Mouse (Mus musculus) layer of hippocampus, adult 18-20 months (tissue): ENCODE measurements around the gene Gabra5. TPM values are rescaled to one million over a fixed set of nuclear protein-coding genes. Genes with fewer than 3 reads are reported as not detected.

Source experiments
- DNase-seq, 2 experiments: peaks; one replicate each; pipeline ENCODE4 v3.0.0; 2022; ENCODE audit warnings: low spot score in 2 of 2
- long read RNA-seq: library from polyadenylated mRNA; stranded (forward); transcript quantifications from one replicate; pipeline ENCODE4 v2.0.0, GENCODE M21; 2021
- total RNA-seq, 2 experiments: library from RNA; stranded (reverse); gene quantifications; 2 replicates each; pipeline ENCODE4 v1.2.3; 2021

The Gabra5 gene
- total RNA-seq, result 100 to 1,000 TPM; 159 to 189 TPM
- long read RNA-seq, transcript Gabra5-201 (10 exons, 2,671 nt), result major isoform, 110 of 324 reads
- long read RNA-seq, transcript Gabra5-203 (10 exons, 2,224 nt), result minor isoform, 36 of 324 reads
- long read RNA-seq, transcript Gabra5-202 (11 exons, 2,607 nt), result minor isoform, 50 of 324 reads
- long read RNA-seq, partial matches to known transcripts, result 16 of 324 reads
- long read RNA-seq, other reads (novel, unspliced or antisense), result 112 of 324 reads

DNA sequence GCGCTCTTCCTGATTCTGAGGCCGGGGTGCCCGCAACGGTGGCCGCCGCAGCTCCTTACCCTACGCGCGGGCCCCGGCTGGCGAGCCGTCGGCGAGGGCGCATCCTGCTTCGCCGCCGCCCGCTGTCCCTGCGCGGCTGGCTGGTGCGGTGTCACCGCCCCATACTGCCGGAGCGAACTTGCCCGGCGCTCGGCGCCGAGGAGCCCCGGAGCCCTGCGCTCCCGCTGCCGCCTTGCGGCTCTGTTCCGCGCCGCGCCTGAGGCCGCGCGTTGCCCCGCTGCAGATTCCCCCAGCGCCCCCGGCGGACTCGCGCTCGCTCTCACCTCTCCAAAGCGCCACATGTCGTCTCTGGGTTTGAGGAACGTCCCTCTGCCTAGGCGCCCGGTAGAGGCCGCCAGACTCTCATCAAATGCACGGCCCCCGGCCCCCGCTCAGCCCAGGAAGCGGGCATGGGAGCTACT lies at the start of gene Gabra5:
Gene Gabra5, minus strand, starts transcription at position 379 of the 461 bp plus-strand sequence.
- peak; percentile 74 to 85 for DNase-seq

DNA sequence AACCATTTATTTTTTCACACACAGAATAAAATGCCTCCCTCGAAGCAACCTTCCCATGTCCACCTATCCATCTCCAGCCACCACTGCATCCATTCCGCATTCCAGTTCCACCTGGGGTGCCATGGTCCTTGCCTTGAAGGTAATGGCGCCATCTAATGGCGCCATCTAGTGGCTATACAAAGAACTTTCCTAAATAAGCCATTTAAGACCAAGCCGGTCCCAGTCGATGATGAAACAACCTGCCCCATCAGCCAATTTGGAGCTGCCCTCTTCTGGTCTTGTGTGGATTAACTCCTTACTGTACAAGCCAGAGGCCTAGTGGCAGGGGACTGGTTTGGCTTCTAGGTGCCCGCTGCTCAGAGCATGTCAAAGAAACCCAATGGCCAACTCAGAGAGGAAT lies 28.7 kb upstream of the Gabra5 start:
- peak in 1 of 2 experiments; percentile 11 for DNase-seq

DNA sequence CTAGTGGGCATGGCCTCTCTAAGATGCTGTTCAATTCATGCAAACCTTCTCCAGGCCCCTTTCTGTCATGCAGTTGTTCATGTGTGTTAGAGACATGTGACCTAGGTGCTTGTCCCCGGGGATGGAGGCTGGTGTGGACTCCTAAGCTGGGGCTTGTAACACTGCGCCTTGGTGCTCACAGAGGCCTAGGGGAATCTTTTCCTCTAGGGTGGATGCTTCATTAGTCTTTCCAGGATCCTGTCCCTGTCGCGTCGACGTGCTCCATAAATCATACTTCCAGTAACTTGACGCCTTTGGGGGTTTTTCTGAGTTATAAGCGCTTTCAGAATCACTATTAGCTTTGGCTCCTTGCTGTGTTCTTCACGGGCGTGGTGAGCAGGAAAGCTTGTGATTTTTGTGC lies 22.8 kb upstream of the Gabra5 start:
- DNase-seq, result no peak

DNA sequence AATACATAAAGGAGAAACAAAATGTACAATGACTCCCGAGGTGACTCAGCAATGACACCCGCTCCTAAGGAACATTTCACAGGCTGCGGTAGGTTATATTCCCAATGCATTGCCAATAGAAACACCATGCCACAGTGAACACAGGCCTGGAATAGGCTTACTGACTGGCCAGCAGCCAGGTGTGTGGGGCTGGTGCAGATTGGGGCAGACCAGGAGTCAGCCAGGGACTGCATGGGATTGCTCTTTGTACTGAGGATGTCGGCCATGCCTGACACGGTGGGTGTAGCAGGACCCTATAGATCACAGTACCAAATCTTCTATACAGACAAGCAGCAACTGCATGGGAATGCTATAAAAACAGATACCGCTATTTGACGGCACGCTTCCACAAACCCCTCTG lies 20.1 kb upstream of the Gabra5 start:
- DNase-seq, result peak in 1 of 2 experiments; percentile 24

DNA sequence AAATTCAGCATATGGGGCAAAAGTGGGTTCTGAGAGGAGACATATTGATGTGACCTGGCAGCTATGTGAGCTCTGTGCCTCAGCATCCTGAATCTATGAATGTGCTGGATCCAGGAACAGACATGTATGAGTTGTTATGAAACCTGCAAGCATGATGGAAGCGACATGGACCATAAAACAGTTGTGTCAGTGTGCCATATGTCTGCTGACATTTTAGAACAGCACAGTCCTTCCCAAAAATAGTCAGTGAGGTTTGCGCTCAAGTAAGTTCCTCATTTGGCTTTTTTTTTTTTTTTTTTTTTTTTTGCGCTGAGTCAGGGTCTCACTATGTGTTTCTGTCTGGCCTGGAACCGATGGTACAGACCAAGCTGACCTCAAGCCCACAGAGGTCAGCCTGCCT lies 19.6 kb upstream of the Gabra5 start:
- peak in 1 of 2 experiments; percentile 61 for DNase-seq

DNA sequence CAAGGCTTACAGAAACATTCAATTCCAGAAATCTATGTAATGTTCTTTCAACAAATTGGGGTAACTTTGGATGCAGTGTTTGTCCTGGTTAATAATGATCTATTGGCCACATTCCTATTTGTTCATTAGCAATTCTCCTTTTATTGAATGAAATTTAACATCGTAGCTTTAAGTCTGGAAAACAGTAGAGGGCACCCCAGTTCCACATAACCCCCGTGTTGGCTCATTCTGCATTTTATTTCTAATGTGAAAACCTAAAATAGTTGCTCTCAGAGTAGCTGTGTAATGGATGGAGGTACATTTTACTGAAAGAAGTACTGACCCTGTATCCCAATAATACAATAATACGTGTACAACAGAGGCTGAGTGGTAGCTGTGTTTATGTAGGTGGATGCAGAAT lies 3.1 kb upstream of the Gabra5 start:
- peak; percentile 53 to 84 for DNase-seq

DNA sequence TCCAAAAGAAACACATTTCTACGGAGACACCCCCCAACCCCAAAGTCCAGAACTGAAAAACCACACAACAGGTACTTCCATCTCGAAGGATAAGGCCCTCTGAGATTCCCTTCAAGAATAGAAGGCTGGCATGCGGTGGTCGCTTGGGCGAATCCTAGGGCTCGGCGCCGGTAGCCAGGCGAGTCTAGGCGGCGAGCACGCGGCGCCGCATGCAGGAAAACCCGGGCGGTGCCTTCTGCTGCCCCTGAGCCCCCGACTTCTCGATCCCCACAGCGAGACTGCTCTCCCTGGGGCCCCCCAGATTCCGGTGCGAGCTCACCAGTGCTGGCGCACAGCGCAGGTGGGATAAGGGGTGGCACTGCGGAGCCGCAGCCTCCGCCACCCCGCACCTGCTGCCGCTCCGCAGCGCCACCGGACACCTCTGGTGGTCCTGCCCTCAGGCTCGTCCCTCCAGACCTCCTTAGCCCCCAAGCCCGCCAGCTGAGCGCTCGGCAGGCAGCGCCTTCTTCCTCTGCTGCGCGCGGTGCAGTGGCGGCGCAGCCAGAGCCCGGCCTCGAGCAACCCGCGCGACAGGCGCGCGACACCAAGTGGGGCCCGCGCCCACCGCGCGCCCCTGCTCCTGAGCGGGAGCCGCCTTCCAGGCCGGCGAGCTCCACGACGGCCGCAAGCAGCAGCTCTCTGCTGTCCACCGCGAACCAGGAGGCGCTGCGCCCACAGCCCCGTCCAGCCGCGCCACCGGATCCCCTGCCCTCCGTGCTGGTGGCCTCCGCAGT lies 813 bp downstream of the Gabra5 start:
- DNase-seq, result peak in 1 of 2 experiments; percentile 49

DNA sequence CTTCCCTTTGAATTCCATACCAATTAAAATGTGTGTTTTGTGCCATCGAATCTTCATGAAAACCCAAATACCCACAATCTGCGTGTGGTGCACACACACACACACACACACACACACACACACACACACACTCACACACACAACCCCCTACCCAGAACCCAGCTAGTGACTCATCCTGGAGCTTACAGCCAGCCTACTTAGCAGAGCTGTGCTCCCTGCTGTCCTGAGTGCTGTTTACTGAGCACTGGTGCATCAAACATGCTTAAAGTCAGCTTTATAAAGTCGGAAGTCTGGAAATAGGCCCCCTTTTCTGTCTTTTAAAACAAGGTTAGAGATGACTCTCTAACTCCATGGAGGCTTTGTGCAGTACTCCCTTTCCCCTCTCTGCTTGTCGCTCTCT lies 7.0 kb downstream of the Gabra5 start:
- DNase-seq, result peak in 1 of 2 experiments; percentile 55

DNA sequence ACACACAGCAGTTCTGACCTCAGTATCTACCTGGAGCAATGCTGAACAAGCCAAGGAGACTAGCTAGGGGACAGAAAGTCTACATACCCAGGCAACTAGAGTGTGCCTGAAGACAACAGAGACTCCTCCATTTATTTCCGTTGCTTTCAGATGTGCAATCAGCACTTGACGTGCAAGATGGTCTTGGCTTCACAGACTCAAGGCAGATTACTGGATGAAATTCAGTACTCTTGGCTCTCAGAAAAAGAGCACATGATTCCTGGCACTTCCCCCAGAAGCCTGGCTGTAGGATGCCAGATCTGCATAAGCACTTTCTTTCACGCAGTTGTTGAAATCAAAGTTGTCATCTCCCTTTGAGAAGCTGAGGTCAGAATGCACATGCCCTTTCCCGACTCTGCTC lies 18.1 kb downstream of the Gabra5 start:
- DNase-seq, result peak; percentile 31 to 76

DNA sequence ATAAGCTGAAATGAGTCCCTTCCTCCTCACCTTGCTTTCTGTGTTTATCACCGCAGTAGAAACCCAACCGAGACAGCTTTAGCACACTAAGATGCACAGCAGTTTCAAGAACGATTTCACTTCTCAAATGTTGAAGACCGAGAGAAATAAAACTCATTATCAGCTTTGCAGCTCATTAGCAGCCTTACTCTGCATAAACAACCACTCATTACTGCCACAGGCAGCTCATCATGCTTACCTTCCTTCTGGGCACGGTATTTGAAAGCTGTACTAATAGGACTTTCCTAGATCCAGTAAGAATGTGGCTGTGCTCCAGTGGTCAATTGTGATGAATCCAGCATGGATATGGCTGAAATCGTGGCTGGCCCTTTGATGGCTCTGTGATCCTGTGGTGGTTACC lies 23.0 kb downstream of the Gabra5 start:
- DNase-seq, result no peak

DNA sequence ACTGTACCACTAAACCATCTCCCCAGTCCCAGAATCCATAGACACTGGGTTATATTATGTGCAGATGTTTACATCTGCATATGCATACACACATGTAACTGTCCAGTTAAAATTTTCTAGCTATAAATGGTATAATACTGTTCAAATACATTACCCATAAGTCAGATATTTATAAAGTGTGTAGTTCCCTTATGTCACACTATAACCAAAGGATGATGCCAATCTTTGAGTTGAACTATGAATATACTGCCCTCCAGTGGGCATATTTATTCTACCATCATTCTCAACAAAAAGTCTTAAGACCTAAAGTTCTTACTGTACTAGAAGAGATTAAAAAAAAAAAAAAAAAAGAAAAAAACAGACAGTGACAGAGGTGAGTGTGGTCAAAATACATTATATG lies 27.0 kb downstream of the Gabra5 start:
- no peak for DNase-seq

DNA sequence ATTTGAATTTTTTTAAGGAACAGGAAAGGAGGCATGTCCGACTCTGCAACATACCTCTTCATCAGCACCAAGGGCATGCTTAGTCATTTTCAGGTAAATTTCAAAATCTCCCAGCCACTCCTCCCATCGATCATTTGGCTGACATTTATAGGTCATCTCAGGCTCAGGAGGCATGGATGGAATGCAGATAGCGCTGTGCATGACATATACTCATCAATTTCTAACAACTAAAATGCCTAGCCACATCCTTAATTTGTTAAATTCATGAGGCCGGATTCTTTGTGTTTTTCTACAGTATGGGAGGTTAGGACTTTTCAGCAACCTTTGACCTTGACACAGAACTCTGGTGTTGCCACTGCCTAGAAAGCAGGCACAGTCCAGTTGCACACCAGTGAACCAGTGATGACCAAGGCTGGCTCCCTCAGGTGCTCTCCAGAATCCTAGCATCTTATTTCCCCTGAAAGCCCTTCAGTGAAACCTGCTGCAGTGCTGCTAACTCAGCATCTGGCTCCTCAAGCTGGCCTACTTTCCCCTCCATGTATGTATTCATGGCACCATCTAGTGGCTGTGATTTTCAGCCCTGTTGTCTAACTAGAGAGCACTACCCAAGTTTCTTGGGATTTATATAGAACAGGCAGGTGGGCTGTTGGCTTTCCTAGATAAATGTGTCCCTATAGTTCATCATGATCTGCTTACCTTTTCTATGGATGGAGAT lies 35.9 kb downstream of the Gabra5 start:
- peak; percentile 55 to 81 for DNase-seq

DNA sequence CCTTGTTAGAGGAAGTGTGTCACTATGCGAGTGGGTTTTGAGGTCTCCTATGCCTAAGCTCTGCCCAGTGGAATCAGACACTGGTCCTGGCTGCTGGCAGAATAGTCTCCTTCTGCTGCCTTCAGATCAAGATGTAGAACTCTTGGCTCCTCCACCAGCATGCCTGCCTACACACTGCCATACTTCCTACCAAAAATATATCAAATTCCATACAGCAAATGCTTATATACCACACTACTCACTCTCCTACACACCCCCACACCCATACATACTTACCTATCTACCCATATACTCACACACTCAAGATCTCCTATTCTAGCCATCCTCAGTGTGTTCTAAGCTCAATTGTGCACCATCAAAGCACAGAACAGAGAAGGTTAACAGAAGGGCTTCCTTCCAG lies 38.5 kb downstream of the Gabra5 start:
- no peak for DNase-seq

DNA sequence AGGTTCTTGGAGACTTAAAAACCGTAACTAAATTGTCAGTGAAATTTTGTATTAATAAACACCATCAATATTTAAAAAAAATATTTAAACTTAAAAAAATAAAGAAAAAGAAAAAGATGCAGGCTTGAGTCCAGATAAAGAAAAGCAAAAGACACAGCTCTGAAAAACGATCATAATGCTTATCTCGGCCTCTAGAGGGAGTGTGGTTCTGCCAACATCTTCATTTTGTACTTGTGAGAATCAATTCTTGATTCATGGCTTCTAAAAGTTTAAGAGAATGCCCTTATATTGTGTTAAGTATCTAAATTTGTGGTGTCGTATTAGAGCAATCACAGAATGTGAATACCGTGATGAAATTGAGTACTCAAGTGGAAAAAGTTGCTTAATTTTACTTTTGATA lies 49.5 kb downstream of the Gabra5 start:
- DNase-seq, result no peak

DNA sequence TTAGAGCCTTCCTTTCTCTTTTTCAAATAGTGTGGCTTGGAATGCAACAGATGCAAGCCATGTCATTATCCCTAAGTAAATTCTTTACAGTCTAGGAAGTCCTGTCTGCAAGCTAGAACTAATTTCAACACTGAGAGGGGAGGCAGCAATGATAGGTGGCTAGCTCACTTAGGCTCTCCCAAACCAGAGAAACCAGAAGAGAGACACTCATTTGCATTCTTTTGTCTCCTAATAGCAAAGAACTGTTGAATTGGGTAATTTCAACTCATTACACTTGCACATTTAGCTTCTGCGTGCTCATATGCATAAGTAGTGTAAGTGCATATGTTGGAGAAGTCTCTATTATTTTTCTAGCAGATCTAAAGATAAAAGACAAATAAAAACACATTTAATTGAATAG lies 61.6 kb downstream of the Gabra5 start:
- no peak for DNase-seq

DNA sequence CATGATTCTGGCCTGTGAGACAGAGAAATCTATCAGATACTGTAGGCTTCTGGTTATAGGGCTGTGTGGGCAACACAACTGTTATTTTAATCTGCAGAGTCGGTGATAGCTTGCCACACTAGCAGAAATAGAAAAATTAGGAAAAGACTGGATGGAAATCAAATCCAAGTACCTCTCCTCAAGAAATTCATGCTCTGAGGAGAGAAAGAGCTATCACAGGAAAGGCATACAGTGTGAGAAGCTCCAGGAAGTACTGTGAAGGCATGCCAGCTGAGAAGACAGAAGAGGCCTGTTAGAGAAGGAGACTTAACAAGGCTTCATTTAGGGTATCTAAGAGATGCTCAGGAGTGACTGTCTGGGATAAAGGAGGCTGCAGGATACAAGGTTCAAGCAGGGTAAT lies 87.2 kb downstream of the Gabra5 start:
- DNase-seq, result no peak

DNA sequence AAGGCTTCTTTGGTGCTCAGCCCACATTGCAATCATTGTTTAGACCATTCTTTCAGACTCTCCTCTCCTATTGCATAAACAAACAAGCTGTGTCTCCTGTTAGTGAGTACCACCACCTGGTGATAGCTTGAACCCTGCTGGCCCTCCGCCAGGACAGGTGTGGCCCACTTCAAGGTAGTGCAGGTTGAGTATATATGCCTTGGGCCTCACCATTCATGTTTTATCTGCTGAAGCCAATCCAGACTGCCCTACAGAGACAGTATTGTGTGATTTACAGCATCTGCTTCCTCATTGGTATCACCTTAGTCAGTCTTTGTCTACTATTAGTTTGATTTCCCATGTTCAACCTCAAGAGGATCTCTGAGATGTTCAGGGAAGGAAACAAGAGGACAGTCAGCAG lies 88.8 kb downstream of the Gabra5 start:
- DNase-seq, result no peak

DNA sequence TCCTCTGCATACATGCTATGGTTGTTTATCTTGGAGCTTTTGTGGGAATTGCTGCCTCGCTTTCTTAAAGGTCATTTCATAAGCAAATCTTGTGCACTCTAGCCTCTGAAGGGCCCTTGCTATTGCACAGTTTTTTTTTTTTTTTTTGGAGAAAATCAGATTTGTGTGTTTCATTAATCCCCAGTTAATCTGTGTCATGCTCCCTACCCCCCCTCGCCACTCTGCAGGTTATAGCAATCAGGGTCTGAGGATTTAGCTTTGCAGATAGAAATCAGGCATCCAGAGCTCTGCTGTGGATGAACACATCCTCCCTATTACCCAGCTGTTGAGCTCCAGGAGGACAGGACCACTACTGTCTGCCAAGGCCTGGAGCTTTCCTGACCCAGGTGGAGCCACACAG lies 90.5 kb downstream of the Gabra5 start, which contains the start of gene Gabrb3:
Gene Gabrb3, plus strand, starts transcription at position 301 of the 400 bp plus-strand sequence.
- no peak for DNase-seq

DNA sequence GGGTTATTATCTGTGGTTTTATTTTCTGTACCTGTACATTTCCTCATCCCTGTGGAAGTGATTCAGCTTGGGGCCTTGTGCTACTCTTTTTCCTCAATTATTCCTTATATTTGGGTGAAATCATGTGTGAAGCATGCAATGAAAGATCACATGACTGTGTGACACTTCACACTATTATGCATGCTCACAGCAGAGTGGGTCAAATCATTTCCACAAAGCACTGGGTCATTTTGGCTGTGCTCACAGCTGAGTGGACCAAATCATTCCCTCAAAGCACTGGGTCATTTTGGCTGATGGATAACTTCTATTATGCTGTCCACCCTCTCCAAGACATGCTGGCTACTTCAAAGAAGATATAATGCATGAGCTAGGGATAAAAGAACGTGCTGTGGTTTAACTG lies 97.0 kb downstream of the Gabra5 start:
- DNase-seq, result no peak

DNA sequence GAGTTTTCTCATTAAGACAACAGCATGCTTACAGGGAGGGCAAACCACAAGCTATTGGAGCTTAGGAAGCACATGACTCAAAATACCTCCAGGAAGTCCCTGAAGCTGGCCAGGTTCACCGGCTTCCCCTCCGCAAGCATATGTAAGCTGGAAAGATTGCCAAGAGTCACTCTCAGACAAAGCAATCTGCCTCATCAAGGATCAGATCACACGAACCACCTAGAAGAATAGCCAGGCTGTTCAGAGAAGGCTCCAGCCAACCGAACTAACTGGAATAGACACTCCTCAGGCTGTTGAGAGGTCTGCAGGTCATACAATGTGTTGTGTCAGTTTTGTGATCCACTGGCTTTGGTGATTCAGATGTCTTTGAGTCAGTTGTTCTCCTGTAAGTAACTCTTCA lies 98.7 kb downstream of the Gabra5 start:
- no peak for DNase-seq

DNA sequence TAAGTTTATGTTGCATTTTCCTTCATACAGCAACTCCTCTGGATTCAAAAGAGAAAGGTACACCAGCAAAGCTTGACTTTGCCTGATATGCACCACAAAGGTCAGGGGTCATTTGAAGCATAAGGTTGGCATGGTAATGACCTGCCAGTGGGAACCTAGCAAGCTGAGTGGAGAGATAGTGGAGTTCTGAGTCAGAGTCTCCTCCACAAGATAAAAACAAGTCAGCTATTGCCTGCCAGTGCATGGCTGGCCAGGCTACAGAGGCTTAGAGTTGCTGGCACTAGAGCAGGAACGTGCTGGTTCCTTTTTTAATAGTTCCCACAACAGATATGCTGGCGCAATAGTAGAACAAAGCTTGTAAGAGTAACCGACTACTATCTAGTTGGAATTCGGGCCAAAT lies 116.3 kb downstream of the Gabra5 start:
- no peak for DNase-seq

DNA sequence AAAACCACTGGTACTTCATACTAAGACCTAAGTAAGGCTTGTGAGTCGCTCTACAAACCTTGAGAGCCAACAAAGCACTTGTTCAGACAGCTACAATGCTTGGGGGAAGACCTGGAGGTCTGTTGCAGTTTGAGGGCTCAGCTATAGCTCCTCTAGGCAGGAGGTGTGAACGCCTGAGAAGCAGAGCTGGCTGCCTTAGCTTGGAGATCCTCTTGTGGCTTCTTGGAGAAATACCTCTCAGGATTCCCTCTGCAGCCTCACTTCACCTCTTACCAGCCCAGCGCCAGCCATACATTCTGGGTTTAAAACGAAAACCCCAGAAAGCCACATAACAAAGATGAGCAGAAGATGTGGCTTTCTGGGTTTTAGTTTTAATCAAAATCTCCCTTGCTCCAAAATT lies 119.8 kb downstream of the Gabra5 start:
- DNase-seq, result peak in 1 of 2 experiments; percentile 17
